Mouse (Mus musculus) limb, embryonic 12.5 days (tissue): ENCODE data around the gene Zic5. TPM values are rescaled to one million over a fixed set of nuclear protein-coding genes. Genes with fewer than 3 reads are reported as not detected.

ENCODE experiments used
- ATAC-seq: fragments of 200-750 bp; cut with Nextera tagmentation; 2 replicates; pipeline ENCODE4 v1.8.0; 2017; ENCODE audit warnings: low read depth, moderate TSS enrichment; ENCODE audit not compliant: insufficient number of reproducible peaks, insufficient read depth, low FRiP score, low TSS enrichment
- H3K27ac ChIP-seq: fragments of 300-500 bp; sonication (generic); 2 replicates; pipeline ENCODE4 v1.5.1; 2016; ENCODE audit warnings: mild to moderate bottlenecking, moderate library complexity
- H3K27me3 ChIP-seq: fragments of 300-500 bp; sonication (generic); 2 replicates; pipeline ENCODE4 v1.6.1; 2016; ENCODE audit warnings: mild to moderate bottlenecking, moderate library complexity
- H3K36me3 ChIP-seq: fragments of 300-500 bp; sonication (generic); 2 replicates; pipeline ENCODE4 v1.6.1; 2016; ENCODE audit warnings: mild to moderate bottlenecking, moderate library complexity
- H3K4me1 ChIP-seq: fragments of 300-500 bp; sonication (generic); replicated peaks from 2 replicates; pipeline ENCODE4 v1.6.1; 2016
- H3K4me2 ChIP-seq: fragments of 300-500 bp; sonication (generic); 2 replicates; pipeline ENCODE4 v1.6.1; 2016; ENCODE audit warnings: mild to moderate bottlenecking, moderate library complexity
- H3K4me3 ChIP-seq: fragments of 300-500 bp; sonication (generic); replicated peaks from 2 replicates; pipeline ENCODE4 v1.5.1; 2016; ENCODE audit warnings: mild to moderate bottlenecking
- H3K9ac ChIP-seq: fragments of 300-500 bp; sonication (generic); replicated peaks from 2 replicates; pipeline ENCODE4 v1.6.1; 2016; ENCODE audit warnings: mild to moderate bottlenecking, moderate library complexity
- H3K9me3 ChIP-seq: fragments of 300-500 bp; sonication (generic); 2 replicates; pipeline ENCODE4 v1.6.1; 2016; ENCODE audit warnings: mild to moderate bottlenecking, moderate library complexity
- WGBS: fragments of 180-500 bp; shearing (Covaris S2); methylation state at CpG from one replicate; pipeline ENCODE4 v1.1.7; 2016; 5-methylcytosine and 5-hydroxymethylcytosine counted together
- polyA plus RNA-seq: library from polyadenylated mRNA; unstranded; fragments of >200 nt; fragmentation: Nextera tagmentation; extraction: Ambion mirVana; gene quantifications from 2 replicates; pipeline ENCODE4 v1.2.1, GENCODE M21; 2016

Zic5 gene
- polyA plus RNA-seq, 1 experiment from 2014 or later, result 8.0 TPM

DNA sequence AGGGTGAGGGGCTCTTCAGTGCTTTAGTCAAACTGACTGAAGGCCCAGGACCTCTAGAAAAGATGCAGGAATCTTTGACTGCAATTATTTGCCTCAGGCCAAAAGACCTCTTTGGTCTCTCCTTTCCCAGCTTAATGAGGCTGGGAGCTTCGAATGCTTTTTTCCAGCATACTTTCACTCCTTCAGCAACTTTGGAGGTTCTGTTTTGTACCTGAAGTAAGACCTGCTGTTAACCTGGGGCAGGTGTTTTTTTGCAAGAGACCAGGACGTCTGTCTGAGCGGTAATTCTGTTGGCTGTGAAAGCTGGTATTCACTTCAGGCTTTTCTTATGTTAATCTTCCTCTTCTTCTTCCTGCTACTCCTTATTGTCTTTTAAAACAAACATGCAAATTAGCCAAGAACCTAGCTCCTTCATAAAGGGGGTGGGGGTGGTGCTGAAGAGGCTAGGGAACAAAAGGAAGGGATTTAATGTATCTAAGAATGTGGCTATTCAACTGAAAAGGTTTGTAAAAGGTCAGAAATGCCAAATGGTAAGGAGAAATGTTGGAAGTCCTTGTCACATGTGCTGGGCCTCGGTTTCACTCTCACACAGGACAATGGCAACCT lies 49.2 kb downstream of the Zic5 start:
- Histone ChIP-seq H3K27ac (no peak overlapping the region), H3K4me2 (no peak overlapping the region), H3K36me3 (no peaks in the 10 kb centered on the region), H3K4me3 (no peak overlapping the region), H3K27me3 (no peaks in the 10 kb centered on the region), H3K9ac (no peak overlapping the region), H3K9me3 (no peaks in the 10 kb centered on the region), H3K4me1 (peaks cover 23% of the 10 kb centered on the region)
- no peak for ATAC-seq
- WGBS, result 27% methylated on average over 4 of the region's 4 CpGs

DNA sequence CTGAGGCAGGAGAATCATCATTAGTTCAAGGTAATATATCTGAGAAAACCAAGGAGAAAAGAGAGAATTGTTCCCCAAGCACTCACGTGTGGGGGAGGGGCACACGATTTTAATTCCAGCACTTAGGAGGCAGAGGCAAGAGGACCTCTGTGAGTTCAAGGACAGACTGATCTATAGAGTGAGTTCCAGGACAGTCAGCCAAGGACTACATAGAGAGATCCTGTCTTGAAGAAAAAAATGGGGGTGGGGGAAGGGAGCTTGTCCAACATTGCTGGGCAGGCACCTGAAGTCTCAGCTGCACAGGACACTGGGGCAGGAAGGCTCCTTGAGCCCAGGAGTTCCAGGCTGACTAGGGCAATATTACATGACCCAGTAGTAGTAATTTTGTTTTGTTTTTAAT lies 50.7 kb downstream of the Zic5 start:
- H3K9ac ChIP-seq, result no peak overlapping the region
- H3K4me1 ChIP-seq, result peaks cover 23% of the 10 kb centered on the region
- no peak overlapping the region for H3K4me2 ChIP-seq
- H3K27ac ChIP-seq, result no peak overlapping the region
- no peaks in the 10 kb centered on the region for H3K9me3 ChIP-seq
- no peak overlapping the region for H3K4me3 ChIP-seq
- H3K36me3 ChIP-seq, result no peaks in the 10 kb centered on the region
- peaks cover 6% of the 10 kb centered on the region for H3K27me3 ChIP-seq
- ATAC-seq, result no peak
- 89% methylated on average over 2 of the region's 2 CpGs for WGBS

DNA sequence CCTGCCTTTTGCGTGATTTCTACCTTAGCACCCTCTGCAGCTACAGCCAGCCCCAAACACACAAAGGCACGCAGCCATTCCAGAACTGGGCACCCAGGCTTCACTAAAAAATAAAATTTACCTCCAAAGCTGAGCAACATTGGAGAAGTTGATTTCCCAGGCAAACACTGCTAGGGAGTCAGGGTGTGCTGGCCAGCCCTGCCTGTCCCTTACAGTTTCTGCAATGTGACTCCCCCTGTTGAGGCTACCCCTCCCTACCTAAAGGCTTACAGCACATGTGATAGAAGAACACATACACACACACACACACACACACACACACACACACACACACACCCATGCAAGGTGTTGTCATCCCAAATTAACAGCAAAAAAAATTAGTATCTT lies 51.9 kb downstream of the Zic5 start:
- H3K4me1 ChIP-seq, result peaks cover 23% of the 10 kb centered on the region
- peak; percentile 53; the same call in 1 of the 2 replicates for ATAC-seq
- H3K27ac ChIP-seq, result peak overlapping the region; percentile 69
- WGBS, result 24% methylated on average over 2 of the region's 2 CpGs
- no peaks in the 10 kb centered on the region for H3K36me3 ChIP-seq
- no peaks in the 10 kb centered on the region for H3K9me3 ChIP-seq
- H3K27me3 ChIP-seq, result peaks cover 10% of the 10 kb centered on the region
- no peak overlapping the region for H3K9ac ChIP-seq
- H3K4me2 ChIP-seq, result no peak overlapping the region
- no peak overlapping the region for H3K4me3 ChIP-seq

DNA sequence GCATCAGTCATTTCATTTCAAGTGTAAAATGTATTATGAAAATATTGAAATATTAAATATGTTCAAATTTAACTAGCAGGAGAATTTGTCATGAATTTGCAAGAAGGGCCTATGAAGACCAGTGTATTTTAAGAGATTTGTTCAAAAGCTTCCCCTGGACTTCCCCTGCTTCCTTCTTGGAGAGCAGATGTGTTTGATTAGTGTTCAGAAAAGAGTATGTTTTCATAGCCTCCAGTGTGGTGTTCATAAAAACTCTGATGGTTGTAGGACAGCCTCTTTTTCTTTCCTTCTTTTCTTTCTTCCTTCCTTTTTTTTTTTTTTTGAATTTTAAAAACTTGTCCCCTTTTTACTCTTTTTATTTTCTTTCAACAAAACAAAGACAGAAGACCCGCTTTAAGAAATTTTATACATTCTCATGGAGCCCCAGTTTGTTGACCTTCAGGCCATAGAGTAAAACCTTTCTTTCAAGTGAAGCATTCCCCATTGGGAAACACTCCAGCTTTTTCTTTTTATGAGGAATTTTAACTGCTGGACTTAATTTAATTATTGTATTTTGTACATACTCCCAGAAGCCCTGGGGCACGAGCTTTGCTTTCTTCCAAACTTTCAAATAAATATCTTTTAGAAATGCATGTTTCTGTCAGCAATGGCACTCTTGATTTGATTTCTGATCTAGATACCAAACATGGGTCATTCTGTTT lies 52.5 kb downstream of the Zic5 start:
- ATAC-seq, result no peak
- H3K27me3 ChIP-seq, result peaks cover 16% of the 10 kb centered on the region

More for the DNA sequence above, 52.5 kb downstream of the Zic5 start:
- Histone ChIP-seq H3K9me3 (no peaks in the 10 kb centered on the region), H3K4me3 (no peak overlapping the region), H3K4me2 (no peak overlapping the region; the same call in 1 of the 2 replicates), H3K27ac (peak overlapping the region; percentile 69), H3K9ac (no peak overlapping the region), H3K4me1 (peaks cover 23% of the 10 kb centered on the region), H3K36me3 (no peaks in the 10 kb centered on the region)
- 15% methylated on average over 2 of the region's 2 CpGs for WGBS

Other genes starting within 250 kb of the Zic5 start
- gene Gm5089, start 14.6 kb downstream of the Zic5 start, polyA plus RNA-seq, result 0.14 and 0.23 TPM in 2 replicates
- gene Zic2, start 9.8 kb upstream of the Zic5 start, polyA plus RNA-seq, result 6.2 and 8.0 TPM in 2 replicates
- 0.14 and 0.18 TPM in 2 replicates for gene Gm10837, start 24.9 kb upstream of the Zic5 start, polyA plus RNA-seq
- gene Pcca, start 68.6 kb upstream of the Zic5 start, polyA plus RNA-seq, result 34.5 and 37.7 TPM in 2 replicates